Mouse (Mus musculus) testis, adult 2 months (tissue): Measurements from ENCODE around the gene Ezh2.

Experiments used
- CTCF ChIP-seq: fragments of 200-500 bp; IDR thresholded peaks from 2 replicates; pipeline ENCODE4 v1.5.1; 2012; ENCODE audit warnings: low read depth, mild to moderate bottlenecking, inconsistent platforms, low read length, moderate library complexity; ENCODE audit not compliant: control insufficient read depth, insufficient read depth, insufficient replicate concordance
- POLR2A ChIP-seq: fragments of 200-500 bp; IDR thresholded peaks from 2 replicates; pipeline ENCODE4 v1.6.1; 2012; ENCODE audit warnings: low read depth, mild to moderate bottlenecking, inconsistent platforms, low read length, moderate library complexity; ENCODE audit not compliant: control insufficient read depth

DNA sequence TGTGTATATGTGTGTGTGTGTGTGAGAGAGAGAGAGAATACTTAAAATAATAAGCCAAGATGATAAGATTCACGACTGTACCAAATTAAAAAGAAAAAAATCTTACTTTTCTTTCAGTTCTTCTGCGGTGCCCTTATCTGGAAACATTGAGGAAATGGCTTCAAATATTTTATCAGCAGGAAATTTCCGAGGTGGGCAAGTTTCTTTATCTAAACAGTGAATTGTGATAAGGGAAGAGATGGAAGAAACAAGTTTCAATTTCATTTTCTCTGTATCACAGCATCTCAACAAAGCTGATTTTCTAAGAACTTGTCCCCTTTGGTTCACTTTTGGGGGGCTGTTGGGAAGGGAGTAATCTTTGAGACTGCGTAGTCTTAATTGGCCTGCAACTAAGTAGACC is 42.9 kb downstream of the Ezh2 start:
- TF ChIP-seq CTCF (no peak), POLR2A (no peak)
